Mouse (Mus musculus) liver, embryonic 16.5 days (tissue): ENCODE measurements at regions not wholly inside any gene's neighbourhood (a gene's known extent, or its start where the extent isn't known, plus 50 kb on each side); places are given as distances from the start of the nearest gene placed in this dataset.

Experiments
- ATAC-seq: fragments of 200-750 bp; cut with Nextera tagmentation; 2 replicates; pipeline ENCODE4 v1.8.0; 2017; ENCODE audit warnings: low read depth, mild to moderate bottlenecking, moderate number of reproducible peaks, moderate library complexity
- H3K27ac ChIP-seq: fragments of 300-500 bp; sonication (generic); 2 replicates; pipeline ENCODE4 v1.5.1; 2014; ENCODE audit warnings: mild to moderate bottlenecking, low read length
- H3K27me3 ChIP-seq: fragments of 300-500 bp; sonication (generic); 2 replicates; pipeline ENCODE4 v1.6.1; 2014; ENCODE audit warnings: low read depth, low read length, mixed read lengths; ENCODE audit not compliant: control insufficient read depth, insufficient read depth
- H3K36me3 ChIP-seq: fragments of 300-500 bp; sonication (generic); 2 replicates; pipeline ENCODE4 v1.6.1; 2014; ENCODE audit warnings: mild to moderate bottlenecking; ENCODE audit not compliant: control insufficient read depth, insufficient read depth
- H3K4me1 ChIP-seq: fragments of 300-500 bp; sonication (generic); 2 replicates; pipeline ENCODE4 v1.6.1; 2014; ENCODE audit warnings: low read depth, low read length, mixed read lengths; ENCODE audit not compliant: control insufficient read depth
- H3K4me2 ChIP-seq: fragments of 300-500 bp; sonication (generic); 2 replicates; pipeline ENCODE4 v1.6.1; 2014; ENCODE audit warnings: low read depth, low read length, mixed read lengths
- H3K4me3 ChIP-seq: fragments of 300-500 bp; sonication (generic); 2 replicates; pipeline ENCODE4 v1.5.1; 2014; ENCODE audit warnings: low read depth, mild to moderate bottlenecking, low read length
- H3K9ac ChIP-seq: fragments of 300-500 bp; sonication (generic); 2 replicates; pipeline ENCODE4 v1.6.1; 2014; ENCODE audit warnings: low read depth, low read length
- H3K9me3 ChIP-seq: fragments of 300-500 bp; sonication (generic); replicated peaks from 2 replicates; pipeline ENCODE4 v1.6.1; 2016; ENCODE audit warnings: low read length; ENCODE audit not compliant: control insufficient read depth
- WGBS: fragments of 180-500 bp; shearing (Covaris S2); extraction: QIAGEN DNeasy Blood & Tissue Kit; methylation state at CpG from one replicate; pipeline ENCODE4 v1.1.7; 2014; ENCODE audit not compliant: insufficient replicate concordance; 5-methylcytosine and 5-hydroxymethylcytosine counted together

DNA sequence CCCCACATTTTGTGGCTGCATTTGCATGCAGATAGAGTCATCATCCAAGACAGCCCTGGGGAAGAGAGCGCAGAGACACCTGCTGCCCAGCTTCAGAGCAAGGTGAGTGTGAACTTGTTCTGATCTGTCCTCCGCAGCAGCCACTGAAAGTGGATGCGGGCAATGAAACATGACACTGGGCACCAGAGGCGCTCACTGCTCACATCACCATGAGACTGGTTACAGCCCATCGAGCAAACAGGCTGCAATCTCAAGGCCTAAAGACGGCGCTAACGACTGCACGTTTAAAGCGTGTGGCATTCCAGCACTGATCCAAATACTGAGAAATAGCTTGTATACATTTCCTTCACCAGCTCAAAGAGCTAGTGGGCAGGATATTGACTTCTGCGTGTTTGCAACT lies 65.8 kb downstream of the Barhl2 start:
- no peak overlapping the region for H3K9ac ChIP-seq
- H3K4me1 ChIP-seq, result no peaks in the 10 kb centered on the region
- H3K27me3 ChIP-seq, result no peaks in the 10 kb centered on the region
- no peaks in the 10 kb centered on the region for H3K36me3 ChIP-seq
- no peaks in the 10 kb centered on the region for H3K9me3 ChIP-seq
- no peak overlapping the region for H3K4me2 ChIP-seq
- H3K4me3 ChIP-seq, result no peak overlapping the region
- WGBS, result 73% methylated on average over 11 of the region's 11 CpGs
- H3K27ac ChIP-seq, result no peak overlapping the region
- ATAC-seq, result no peak

- Histone ChIP-seq H3K9me3 (no peaks in the 10 kb centered on the region), H3K9ac (no peak overlapping the region), H3K27ac (no peak overlapping the region), H3K4me2 (no peak overlapping the region), H3K27me3 (no peaks in the 10 kb centered on the region), H3K36me3 (no peaks in the 10 kb centered on the region), H3K4me3 (no peak overlapping the region), H3K4me1 (no peaks in the 10 kb centered on the region)
- WGBS, result 81% methylated on average over 7 of the region's 7 CpGs
- no peak for ATAC-seq
These were observed 71.3 kb downstream of the Barhl2 start for GRCm38 (mm10) chr5:106386621-106387020.

DNA sequence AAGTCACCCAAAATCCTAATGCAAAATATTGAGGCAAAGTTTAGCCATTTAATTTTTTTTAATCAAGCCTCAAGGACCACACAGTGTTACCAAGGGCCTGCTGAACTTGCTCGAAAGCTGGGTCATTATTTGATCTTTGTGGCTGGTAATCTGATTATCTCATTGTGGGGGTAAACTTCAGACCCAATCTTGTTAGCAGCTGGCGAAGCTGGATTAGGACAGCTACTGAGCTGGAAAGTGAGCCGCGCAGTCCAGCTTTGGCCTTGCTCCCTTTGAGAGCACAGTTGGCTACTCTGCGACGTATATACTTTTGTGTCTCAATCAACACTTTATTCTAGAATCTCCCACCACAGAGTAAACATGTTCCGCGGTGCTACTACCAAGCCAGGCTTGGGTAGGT lies 72.1 kb downstream of the Barhl2 start:
- Histone ChIP-seq H3K27me3 (no peaks in the 10 kb centered on the region), H3K4me2 (no peak overlapping the region), H3K4me3 (no peak overlapping the region), H3K36me3 (no peaks in the 10 kb centered on the region), H3K4me1 (no peaks in the 10 kb centered on the region), H3K27ac (no peak overlapping the region), H3K9me3 (no peaks in the 10 kb centered on the region), H3K9ac (no peak overlapping the region)
- no peak for ATAC-seq
- 71% methylated on average over 8 of the region's 8 CpGs for WGBS

DNA sequence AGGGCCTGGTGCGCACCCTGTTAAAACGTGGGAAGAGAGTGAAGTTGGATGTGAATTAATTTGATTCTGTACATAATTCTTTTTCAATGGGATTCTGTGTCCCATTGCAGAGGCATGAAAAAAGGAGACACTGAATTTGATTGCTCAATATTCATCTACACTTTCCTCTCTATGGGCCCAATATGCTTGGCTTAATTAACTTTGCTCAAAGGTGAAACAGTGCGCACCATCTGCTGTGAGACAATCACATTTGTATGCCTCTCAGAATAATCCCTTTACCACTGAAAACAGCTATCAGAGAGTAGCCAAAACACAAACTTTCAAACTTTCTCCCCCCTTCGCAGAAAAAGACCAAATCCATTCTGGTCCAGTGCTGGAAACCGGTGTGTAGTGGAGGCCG lies 72.7 kb downstream of the Barhl2 start:
- Histone ChIP-seq H3K4me2 (no peak overlapping the region), H3K27ac (no peak overlapping the region), H3K9ac (no peak overlapping the region), H3K4me1 (no peaks in the 10 kb centered on the region), H3K36me3 (no peaks in the 10 kb centered on the region), H3K9me3 (no peaks in the 10 kb centered on the region), H3K27me3 (no peaks in the 10 kb centered on the region), H3K4me3 (no peak overlapping the region)
- WGBS, result 76% methylated on average over 6 of the region's 6 CpGs
- ATAC-seq, result no peak

DNA sequence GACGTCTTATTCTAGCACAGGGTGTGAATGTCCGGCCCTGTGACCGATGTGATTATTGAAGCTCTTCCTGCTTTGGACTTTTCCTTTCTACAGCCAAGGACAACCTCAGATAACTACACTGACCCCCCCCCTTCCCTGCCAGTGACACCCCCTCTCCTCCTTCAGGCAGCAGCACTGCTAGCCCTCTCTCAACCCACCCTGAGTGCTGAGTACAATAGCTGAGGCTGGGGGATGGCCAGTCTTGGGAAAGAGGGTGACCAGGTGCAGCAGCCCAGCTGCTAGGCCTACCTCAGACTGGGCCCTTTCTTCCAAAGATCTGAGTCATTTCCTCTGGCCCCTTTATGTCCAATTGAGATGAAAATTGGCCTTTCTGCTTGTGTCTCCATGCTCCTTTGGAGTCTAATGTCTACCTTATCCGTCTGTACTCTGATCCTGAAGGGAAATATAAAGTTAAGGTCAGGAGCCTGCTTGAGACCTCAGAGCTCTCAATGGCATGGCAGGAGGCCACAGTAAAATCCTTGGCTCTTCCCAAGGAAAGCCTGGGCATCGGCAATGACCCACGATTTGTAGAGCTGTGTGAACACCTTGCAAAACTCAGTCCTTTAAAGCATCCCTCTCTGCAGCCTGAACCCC lies 73.7 kb downstream of the Barhl2 start:
- Histone ChIP-seq H3K27me3 (no peaks in the 10 kb centered on the region), H3K27ac (no peak overlapping the region), H3K4me2 (no peak overlapping the region), H3K36me3 (no peaks in the 10 kb centered on the region), H3K9me3 (no peaks in the 10 kb centered on the region), H3K9ac (no peak overlapping the region), H3K4me1 (no peaks in the 10 kb centered on the region), H3K4me3 (no peak overlapping the region)
- no peak for ATAC-seq
- 44% methylated on average over 6 of the region's 6 CpGs for WGBS

DNA sequence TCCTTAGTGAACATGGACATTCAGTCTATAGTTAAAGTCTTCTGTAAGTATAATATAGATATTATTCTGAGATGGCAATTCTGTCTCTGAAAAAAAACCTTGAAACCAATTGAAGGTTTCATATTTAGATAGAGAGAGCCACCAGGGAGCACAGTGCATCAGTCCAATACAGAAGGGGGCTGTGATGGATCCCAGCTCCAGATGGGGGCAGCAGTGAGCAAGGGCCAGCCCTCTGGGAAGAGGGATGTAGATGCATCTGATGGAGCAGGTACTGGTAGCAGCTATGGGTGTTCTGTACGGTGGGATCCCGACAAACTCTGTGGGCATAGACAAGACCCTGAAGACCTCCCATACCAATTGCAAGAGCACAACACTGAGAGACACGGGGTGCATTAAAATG lies 76.0 kb downstream of the Barhl2 start:
- 67% methylated on average over 3 of the region's 3 CpGs for WGBS
- ATAC-seq, result no peak
- H3K9me3 ChIP-seq, result no peaks in the 10 kb centered on the region
- H3K4me3 ChIP-seq, result no peak overlapping the region
- no peaks in the 10 kb centered on the region for H3K27me3 ChIP-seq
- no peaks in the 10 kb centered on the region for H3K4me1 ChIP-seq
- no peak overlapping the region for H3K4me2 ChIP-seq
- no peak overlapping the region for H3K27ac ChIP-seq
- no peaks in the 10 kb centered on the region for H3K36me3 ChIP-seq
- H3K9ac ChIP-seq, result no peak overlapping the region

- Histone ChIP-seq H3K4me3 (no peak overlapping the region), H3K9ac (no peak overlapping the region), H3K9me3 (no peaks in the 10 kb centered on the region), H3K36me3 (no peaks in the 10 kb centered on the region), H3K4me2 (no peak overlapping the region), H3K27me3 (no peaks in the 10 kb centered on the region), H3K27ac (no peak overlapping the region), H3K4me1 (no peaks in the 10 kb centered on the region)
- no peak for ATAC-seq
- 17% methylated on average over 9 of the region's 9 CpGs for WGBS
These were observed 77.2 kb downstream of the Barhl2 start for GRCm38 (mm10) chr5:106380631-106381285.

DNA sequence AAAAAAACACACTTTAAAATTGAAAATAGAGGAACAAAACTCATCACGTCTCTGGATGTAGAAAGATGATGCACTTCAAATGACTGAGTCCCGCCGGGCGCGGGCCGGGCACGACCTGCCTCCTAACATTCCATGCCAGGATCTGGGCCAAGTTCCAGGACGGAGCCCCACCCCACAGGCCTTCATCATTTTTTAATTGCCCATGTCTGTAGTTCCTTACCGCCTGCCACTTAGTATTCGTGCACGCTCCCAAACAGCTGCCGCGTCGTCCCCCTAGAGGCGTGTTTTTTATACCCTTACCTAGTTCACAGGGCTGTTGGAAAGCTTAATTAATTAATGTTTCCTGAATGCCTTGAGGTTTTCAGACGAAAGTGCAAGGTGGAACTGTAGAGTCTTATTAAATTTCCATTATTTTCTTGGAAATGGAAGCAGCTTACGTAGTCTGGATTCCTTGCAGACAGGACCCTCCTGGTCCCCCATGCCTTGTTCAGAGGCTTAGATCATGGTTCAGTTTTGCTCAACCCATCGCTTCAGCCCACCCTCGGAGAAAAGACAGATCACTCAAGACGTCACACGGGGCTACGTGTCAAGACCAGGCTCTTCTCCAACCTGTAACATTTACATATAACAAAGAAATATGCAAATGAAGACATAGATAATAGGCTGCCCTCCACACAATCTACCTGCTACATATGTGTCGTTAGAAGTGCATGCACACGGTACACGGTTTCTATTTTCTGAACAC lies 81.0 kb downstream of the Barhl2 start:
- 75% methylated on average over 25 of the region's 25 CpGs for WGBS
- ATAC-seq, result no peak
- Histone ChIP-seq H3K9me3 (no peaks in the 10 kb centered on the region), H3K4me2 (no peak overlapping the region), H3K9ac (no peak overlapping the region), H3K4me1 (no peaks in the 10 kb centered on the region), H3K36me3 (no peaks in the 10 kb centered on the region), H3K4me3 (no peak overlapping the region), H3K27me3 (no peaks in the 10 kb centered on the region), H3K27ac (no peak overlapping the region)

DNA sequence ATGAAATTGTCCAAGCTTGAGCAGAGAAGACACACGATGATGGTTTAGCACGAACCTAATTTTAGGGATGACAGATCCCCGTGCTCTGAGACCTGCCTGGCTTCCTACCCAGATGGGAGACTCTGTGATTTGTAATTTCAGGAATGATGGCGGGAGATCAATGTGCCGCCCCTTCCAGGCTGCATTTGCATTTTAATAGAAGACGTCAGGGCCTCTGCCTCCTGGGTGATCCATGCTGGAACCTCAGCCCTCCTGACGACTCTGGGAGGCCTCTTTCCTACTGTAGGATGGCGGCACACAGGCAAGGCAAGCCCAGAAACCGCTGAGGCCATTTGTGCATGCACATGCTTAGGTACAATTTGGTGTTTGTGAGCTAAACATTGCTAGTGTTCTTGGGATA lies 90.1 kb downstream of the Barhl2 start:
- ATAC-seq, result no peak
- Histone ChIP-seq H3K4me2 (no peak overlapping the region), H3K36me3 (no peaks in the 10 kb centered on the region), H3K4me1 (no peaks in the 10 kb centered on the region), H3K4me3 (no peak overlapping the region), H3K9ac (no peak overlapping the region), H3K9me3 (no peaks in the 10 kb centered on the region), H3K27me3 (no peaks in the 10 kb centered on the region), H3K27ac (no peak overlapping the region)
- WGBS, result 33% methylated on average over 9 of the region's 9 CpGs
